Mouse (Mus musculus) neural tube, embryonic 12.5 days (tissue): ENCODE data around the gene Lipt1. TPM values are rescaled to one million over a fixed set of nuclear protein-coding genes. Genes with fewer than 3 reads are reported as not detected.

Source experiments
- ATAC-seq: fragments of 200-750 bp; cut with Nextera tagmentation; 2 replicates; pipeline ENCODE4 v1.8.0; 2017; ENCODE audit warnings: low read depth, mild to moderate bottlenecking, moderate TSS enrichment, moderate library complexity; ENCODE audit not compliant: low FRiP score
- H3K27ac ChIP-seq: fragments of 300-500 bp; sonication (generic); 2 replicates; pipeline ENCODE4 v1.5.1; 2016
- H3K27me3 ChIP-seq: fragments of 300-500 bp; sonication (generic); replicated peaks from 2 replicates; pipeline ENCODE4 v1.6.1; 2016; ENCODE audit warnings: mild to moderate bottlenecking
- H3K36me3 ChIP-seq: fragments of 300-500 bp; sonication (generic); 2 replicates; pipeline ENCODE4 v1.6.1; 2016; ENCODE audit warnings: mild to moderate bottlenecking
- H3K4me1 ChIP-seq: fragments of 300-500 bp; sonication (generic); 2 replicates; pipeline ENCODE4 v1.6.1; 2016
- H3K4me2 ChIP-seq: fragments of 300-500 bp; sonication (generic); replicated peaks from 2 replicates; pipeline ENCODE4 v1.6.1; 2016; ENCODE audit warnings: mild to moderate bottlenecking
- H3K4me3 ChIP-seq: fragments of 300-500 bp; sonication (generic); 2 replicates; pipeline ENCODE4 v1.5.1; 2016
- H3K9ac ChIP-seq: fragments of 300-500 bp; sonication (generic); 2 replicates; pipeline ENCODE4 v1.6.1; 2016; ENCODE audit warnings: mild to moderate bottlenecking
- H3K9me3 ChIP-seq: fragments of 300-500 bp; sonication (generic); 2 replicates; pipeline ENCODE4 v1.6.1; 2016; ENCODE audit warnings: mild to moderate bottlenecking
- WGBS: fragments of 180-500 bp; shearing (Covaris S2); methylation state at CpG from one replicate; pipeline ENCODE4 v1.1.7; 2016; 5-methylcytosine and 5-hydroxymethylcytosine counted together
- polyA plus RNA-seq: library from polyadenylated mRNA; unstranded; fragments of >200 nt; fragmentation: Nextera tagmentation; extraction: Ambion mirVana; gene quantifications from 2 replicates; pipeline ENCODE4 v1.2.1, GENCODE M21; 2016

Lipt1 gene
- polyA plus RNA-seq, 1 experiment from 2014 or later: 7.1 TPM

GRCm38 (mm10) chr1:37903178-37903577 is 31.6 kb downstream of the Lipt1 start:
- H3K9ac ChIP-seq: no peak overlapping the region
- H3K36me3 ChIP-seq: peaks cover 14% of the 10 kb centered on the region
- H3K4me1 ChIP-seq: no peaks in the 10 kb centered on the region
- H3K9me3 ChIP-seq: no peaks in the 10 kb centered on the region
- H3K4me3 ChIP-seq: no peak overlapping the region
- no peak for ATAC-seq
- H3K27me3 ChIP-seq: no peaks in the 10 kb centered on the region
- WGBS: 37% methylated on average over 6 of the region's 6 CpGs
- H3K27ac ChIP-seq: no peak overlapping the region
- H3K4me2 ChIP-seq: no peak overlapping the region

DNA sequence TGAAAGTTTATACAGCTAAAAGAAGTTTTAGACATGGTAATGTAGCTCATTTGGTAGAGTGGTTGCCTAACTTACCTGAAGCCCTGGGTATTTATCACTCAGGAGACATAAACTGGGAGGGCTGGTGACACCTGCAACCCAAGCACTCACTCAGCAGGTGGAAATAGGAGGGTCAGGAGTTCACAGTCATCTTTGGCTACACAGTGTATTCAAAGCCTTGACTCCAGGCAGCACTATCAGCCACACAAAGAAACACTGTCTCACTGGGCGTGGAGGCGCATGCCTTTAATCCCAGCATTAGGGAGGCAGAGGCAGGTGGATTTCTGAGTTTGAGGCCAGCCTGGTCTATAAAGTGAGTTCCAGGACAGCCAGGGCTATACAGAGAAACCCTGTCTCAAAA is 41.2 kb downstream of the Lipt1 start:
- no peaks in the 10 kb centered on the region for H3K4me1 ChIP-seq
- no peaks in the 10 kb centered on the region for H3K27me3 ChIP-seq
- H3K4me2 ChIP-seq: no peak overlapping the region
- H3K27ac ChIP-seq: no peak overlapping the region
- no peak overlapping the region for H3K9ac ChIP-seq
- no peaks in the 10 kb centered on the region for H3K9me3 ChIP-seq
- no peak for ATAC-seq
- no peaks in the 10 kb centered on the region for H3K36me3 ChIP-seq
- WGBS: 78% methylated on average over 2 of the region's 2 CpGs
- H3K4me3 ChIP-seq: no peak overlapping the region

DNA sequence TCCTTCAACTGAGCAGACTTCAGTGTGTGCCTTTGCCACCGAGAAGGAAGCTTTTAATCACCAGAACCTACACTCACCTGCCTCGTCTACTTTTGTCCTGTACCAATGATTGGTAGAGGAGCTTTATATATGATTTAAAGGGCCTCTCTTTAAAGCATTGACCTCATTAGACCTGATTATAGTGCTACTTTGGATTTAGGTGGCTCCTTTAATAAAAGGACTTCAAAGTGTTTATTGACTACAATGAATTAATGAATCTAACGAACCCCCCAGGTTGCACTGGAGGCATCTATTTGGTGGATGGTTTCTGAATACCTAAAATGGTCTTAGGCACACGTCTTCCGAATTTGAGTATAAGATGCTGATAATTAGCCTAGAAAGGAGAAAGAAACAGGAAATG is 44.9 kb downstream of the Lipt1 start, which contains the start of gene Lyg2:
Gene Lyg2 (minus strand): TSS at position 101 of the 400 bp plus-strand sequence.
- Histone ChIP-seq H3K4me3 (no peak within 1 kb of the TSS), H3K27me3 (no peaks in the 10 kb centered on the region), H3K9me3 (no peaks in the 10 kb centered on the region), H3K9ac (no peak within 1 kb of the TSS), H3K27ac (no peak within 1 kb of the TSS), H3K36me3 (no peaks in the 10 kb centered on the region), H3K4me1 (no peaks in the 10 kb centered on the region), H3K4me2 (no peak within 1 kb of the TSS)
- WGBS: 76% methylated on average over 5 of the region's 5 CpGs
- ATAC-seq: no peak

DNA sequence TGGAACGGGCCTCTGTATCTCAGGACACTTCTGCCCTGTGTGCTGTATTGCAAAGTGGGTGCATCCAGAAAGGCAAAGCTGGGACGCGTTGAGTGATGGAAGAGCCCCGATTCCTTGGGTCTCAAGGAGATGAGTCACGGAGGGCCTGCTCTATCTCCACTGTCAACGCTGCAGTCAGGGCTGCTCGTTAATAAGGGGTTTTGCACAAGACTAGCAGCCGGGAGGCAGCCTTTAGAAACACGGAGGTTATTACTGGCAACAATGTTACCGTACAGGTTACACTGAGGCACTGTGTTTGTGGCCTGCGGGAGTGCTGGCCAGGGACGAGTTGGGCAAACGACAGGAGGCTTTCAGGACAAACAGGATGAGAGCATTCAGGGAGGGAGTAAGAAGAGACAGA is 46.1 kb downstream of the Lipt1 start:
- H3K9ac ChIP-seq: no peak overlapping the region
- WGBS: 79% methylated on average over 13 of the region's 13 CpGs
- no peak overlapping the region for H3K27ac ChIP-seq
- no peaks in the 10 kb centered on the region for H3K36me3 ChIP-seq
- no peak for ATAC-seq
- no peaks in the 10 kb centered on the region for H3K27me3 ChIP-seq
- no peak overlapping the region for H3K4me2 ChIP-seq
- no peaks in the 10 kb centered on the region for H3K9me3 ChIP-seq
- H3K4me3 ChIP-seq: no peak overlapping the region
- H3K4me1 ChIP-seq: no peaks in the 10 kb centered on the region

- no peak for ATAC-seq
- H3K9me3 ChIP-seq: no peaks in the 10 kb centered on the region
- no peaks in the 10 kb centered on the region for H3K27me3 ChIP-seq
Observed at GRCm38 (mm10) chr1:37918096-37918495, 46.6 kb downstream of the Lipt1 start.

GRCm38 (mm10) chr1:37922536-37922935 is 51.0 kb downstream of the Lipt1 start:
- no peak for ATAC-seq
- Histone ChIP-seq H3K4me2 (no peak overlapping the region), H3K4me3 (no peak overlapping the region), H3K9ac (no peak overlapping the region), H3K36me3 (no peaks in the 10 kb centered on the region), H3K4me1 (no peaks in the 10 kb centered on the region), H3K9me3 (no peaks in the 10 kb centered on the region), H3K27me3 (no peaks in the 10 kb centered on the region), H3K27ac (no peak overlapping the region)
- 48% methylated on average over 8 of the region's 8 CpGs for WGBS

More at GRCm38 (mm10) chr1:37918096-37918495, 46.6 kb downstream of the Lipt1 start:
- Histone ChIP-seq H3K36me3 (no peaks in the 10 kb centered on the region), H3K4me1 (no peaks in the 10 kb centered on the region), H3K27ac (no peak overlapping the region), H3K4me2 (no peak overlapping the region), H3K9ac (no peak overlapping the region), H3K4me3 (no peak overlapping the region)
- WGBS: 81% methylated on average over 6 of the region's 6 CpGs

Other genes starting within 250 kb of the Lipt1 start
- 0.75 and 1.3 TPM in 2 replicates for gene 2010300C02Rik, start 151.7 kb upstream of the Lipt1 start, polyA plus RNA-seq
- 18.1 and 19.3 TPM in 2 replicates for gene Tsga10, start 5.3 kb upstream of the Lipt1 start, polyA plus RNA-seq
- gene Mitd1, start 18.7 kb downstream of the Lipt1 start, polyA plus RNA-seq: 18.4 and 20.3 TPM in 2 replicates
- 217 and 221 TPM in 2 replicates for gene Mrpl30, start 18.7 kb downstream of the Lipt1 start, polyA plus RNA-seq
- gene Lyg2, start 44.8 kb downstream of the Lipt1 start, polyA plus RNA-seq: not detected in 2 replicates
- not detected in 2 replicates for gene Lyg1, start 86.0 kb downstream of the Lipt1 start, polyA plus RNA-seq
- gene Txndc9, start 126.2 kb downstream of the Lipt1 start, polyA plus RNA-seq: 158 and 169 TPM in 2 replicates
- gene Eif5b, start 126.3 kb downstream of the Lipt1 start, polyA plus RNA-seq: 26.6 and 27.5 TPM in 2 replicates